Mouse (Mus musculus) stomach, postnatal 0 days (tissue): ENCODE data around the gene Ptpro. TPM values are rescaled to one million over a fixed set of nuclear protein-coding genes. Genes with fewer than 3 reads are reported as not detected.
A peak's percentile ranks its signal among the peaks of the same experiment; 100 is the strongest.

Experiments
- ATAC-seq: fragments of 200-750 bp; cut with Nextera tagmentation; 2 replicates; pipeline ENCODE4 v1.8.0; 2017; ENCODE audit not compliant: low FRiP score, low TSS enrichment
- DNase-seq: peaks from one replicate; pipeline ENCODE4 v3.0.0-alpha.2; 2016; ENCODE audit warnings: low spot score
- H3K27ac ChIP-seq: fragments of 300-500 bp; sonication (generic); replicated peaks from 2 replicates; pipeline ENCODE4 v1.5.1; 2014; ENCODE audit warnings: mild to moderate bottlenecking, control low read depth
- H3K27me3 ChIP-seq: fragments of 300-500 bp; sonication (generic); 2 replicates; pipeline ENCODE4 v1.6.1; 2014; ENCODE audit warnings: low read length; ENCODE audit not compliant: control insufficient read depth, insufficient read depth
- H3K36me3 ChIP-seq: fragments of 300-500 bp; sonication (generic); 2 replicates; pipeline ENCODE4 v1.6.1; 2014; ENCODE audit warnings: low read length, mixed read lengths; ENCODE audit not compliant: control insufficient read depth, insufficient read depth
- H3K4me1 ChIP-seq: fragments of 300-500 bp; sonication (generic); replicated peaks from 2 replicates; pipeline ENCODE4 v1.6.1; 2014; ENCODE audit warnings: antibody characterized with exemption; ENCODE audit not compliant: control insufficient read depth, insufficient read depth
- H3K4me2 ChIP-seq: fragments of 300-500 bp; sonication (generic); replicated peaks from 2 replicates; pipeline ENCODE4 v1.6.1; 2014; ENCODE audit warnings: low read depth, mild to moderate bottlenecking, control low read depth, moderate library complexity
- H3K4me3 ChIP-seq: fragments of 300-500 bp; sonication (generic); 2 replicates; pipeline ENCODE4 v1.5.1; 2014; ENCODE audit warnings: low read depth, low read length, control low read depth
- H3K9ac ChIP-seq: fragments of 300-500 bp; sonication (generic); 2 replicates; pipeline ENCODE4 v1.6.1; 2014; ENCODE audit warnings: mild to moderate bottlenecking, low read length, control low read depth, mixed read lengths
- H3K9me3 ChIP-seq: fragments of 300-500 bp; sonication (generic); 2 replicates; pipeline ENCODE4 v1.6.1; 2016; ENCODE audit warnings: low read length; ENCODE audit not compliant: control insufficient read depth
- CTCF ChIP-seq: IDR thresholded peaks from 2 replicates; pipeline ENCODE4 v1.5.1; 2016; ENCODE audit warnings: antibody characterized with exemption, low read depth, mild to moderate bottlenecking, moderate library complexity
- EP300 ChIP-seq: optimal IDR thresholded peaks from 2 replicates; pipeline ENCODE3; 2016; ENCODE audit warnings: antibody characterized with exemption
- WGBS: fragments of 180-500 bp; shearing (Covaris S2); extraction: QIAGEN DNeasy Blood & Tissue Kit; methylation state at CpG from one replicate; pipeline ENCODE4 v1.1.7; 2014; 5-methylcytosine and 5-hydroxymethylcytosine counted together
- polyA plus RNA-seq: library from polyadenylated mRNA; unstranded; fragments of >200 nt; fragmentation: Nextera tagmentation; extraction: Ambion mirVana; gene quantifications from 2 replicates; pipeline ENCODE4 v1.2.1, GENCODE M21; 2015

The Ptpro gene
- 2.1 and 2.4 TPM in 2 replicates for polyA plus RNA-seq

DNA sequence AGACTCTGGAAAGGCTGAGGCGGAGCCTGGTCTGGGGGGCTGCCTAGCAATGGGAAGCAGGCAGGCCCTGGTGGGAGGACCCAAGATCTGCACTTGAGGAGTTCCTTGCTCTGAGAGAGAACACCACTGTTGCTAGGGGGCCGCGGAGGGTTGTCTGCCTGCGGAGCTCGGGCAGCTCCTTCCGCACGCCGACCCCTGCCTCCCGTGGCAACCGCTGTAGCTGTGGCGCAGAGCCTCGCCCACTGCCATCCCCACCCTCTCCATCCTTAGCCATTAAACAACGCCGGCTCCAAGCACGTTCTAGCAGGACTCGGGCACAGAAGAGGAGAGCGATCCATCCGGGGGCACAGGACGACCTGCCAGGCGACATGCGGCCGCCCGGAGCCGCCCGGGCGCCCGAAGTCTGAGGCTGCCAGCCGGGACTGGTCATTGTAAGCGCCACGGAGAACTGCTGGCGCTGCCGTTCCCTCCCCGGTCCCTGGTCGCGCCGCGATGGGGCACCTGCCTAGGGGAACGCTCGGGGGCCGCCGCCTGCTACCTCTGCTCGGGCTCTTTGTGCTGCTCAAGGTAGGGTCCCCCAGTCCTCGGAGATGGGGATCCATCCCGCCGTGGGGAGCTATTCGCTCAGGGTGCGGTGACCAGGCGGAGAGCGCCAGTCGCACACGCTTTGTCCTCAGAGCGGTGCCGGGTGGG is at the start of gene Ptpro:
Ptpro (plus strand) TSS at position 126 of the 693 bp plus-strand sequence.
- Histone ChIP-seq H3K36me3 (no peaks in the 10 kb centered on the region), H3K27ac (no peak within 1 kb of the TSS), H3K4me3 (peak within 1 kb of the TSS; percentile 35), H3K9ac (no peak within 1 kb of the TSS), H3K4me2 (peak within 1 kb of the TSS; percentile 62), H3K27me3 (peaks cover 9% of the 10 kb centered on the region; the same call in 1 of the 2 replicates), H3K9me3 (no peaks in the 10 kb centered on the region), H3K4me1 (no peaks in the 10 kb centered on the region)
- ATAC-seq: no peak
- peak; percentile 20 for DNase-seq
- TF ChIP-seq EP300 (no peak), CTCF (no peak)
- 1% methylated on average over 52 of the region's 53 CpGs for WGBS

DNA sequence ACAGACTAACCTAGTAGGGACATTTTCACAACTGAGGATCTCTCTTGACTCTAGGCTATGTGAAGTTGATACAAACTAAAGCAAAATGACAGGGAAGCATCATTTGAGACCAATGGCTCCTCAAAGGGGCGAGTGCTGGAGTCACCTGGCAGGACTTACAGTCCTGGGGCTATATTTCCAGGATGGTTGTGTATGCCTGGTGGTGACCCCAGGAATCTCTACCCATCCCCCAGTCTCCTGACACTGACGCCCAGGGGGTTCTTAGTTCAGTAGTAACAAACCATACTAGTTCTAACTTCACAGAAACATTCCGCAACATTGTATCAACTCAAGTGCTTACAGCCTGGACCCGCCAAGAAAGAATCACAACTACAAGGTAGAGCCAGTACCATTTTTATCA is 49.5 kb upstream of the Ptpro start:
- Histone ChIP-seq H3K36me3 (no peaks in the 10 kb centered on the region), H3K27ac (no peak overlapping the region), H3K4me2 (no peak overlapping the region), H3K4me3 (no peak overlapping the region), H3K9me3 (no peaks in the 10 kb centered on the region), H3K9ac (no peak overlapping the region), H3K27me3 (no peaks in the 10 kb centered on the region), H3K4me1 (no peaks in the 10 kb centered on the region)
- 79% methylated on average over 4 of the region's 4 CpGs for WGBS
- TF ChIP-seq EP300 (no peak), CTCF (no peak)
- ATAC-seq (no peak), DNase-seq (no peak)

DNA sequence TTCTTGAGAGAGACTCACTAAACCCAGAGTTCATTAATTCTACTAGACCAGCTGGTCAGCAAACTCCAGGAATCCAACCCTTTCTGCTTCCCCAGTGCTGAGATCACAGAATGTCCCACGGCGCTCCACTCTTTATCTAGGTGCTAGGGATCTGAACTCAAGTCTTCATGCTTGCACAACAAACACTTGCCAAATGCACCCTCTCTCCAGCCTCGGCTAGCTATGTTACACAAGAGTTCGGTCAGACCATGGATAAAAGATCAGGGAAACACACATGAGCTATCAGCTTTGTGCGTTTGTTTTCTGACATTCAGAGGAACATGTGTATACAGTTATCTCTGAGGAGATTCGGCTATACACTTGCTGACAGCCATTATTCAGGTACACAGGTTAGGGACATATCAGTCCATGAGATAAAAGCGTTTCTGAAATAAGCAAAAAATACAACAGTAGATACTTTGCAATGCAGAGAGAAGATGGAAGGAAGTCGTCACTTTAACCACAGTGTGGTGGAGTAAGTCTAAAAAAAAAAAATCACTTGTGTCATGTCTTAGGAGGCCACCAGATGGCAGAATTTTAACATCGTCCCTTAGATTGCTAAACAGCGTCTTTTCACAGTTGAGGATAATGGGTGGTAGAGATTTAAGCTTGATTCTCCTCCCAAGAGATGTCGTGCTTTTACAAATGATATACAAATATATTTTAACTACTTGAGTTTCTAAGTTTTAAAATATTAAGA is 46.3 kb upstream of the Ptpro start:
- H3K9me3 ChIP-seq: no peaks in the 10 kb centered on the region
- ATAC-seq (no peak), DNase-seq (peak; percentile 12)
- H3K27ac ChIP-seq: no peak overlapping the region
- TF ChIP-seq CTCF: peak; percentile 82
- TF ChIP-seq EP300: no peak
- no peaks in the 10 kb centered on the region for H3K27me3 ChIP-seq
- no peak overlapping the region for H3K9ac ChIP-seq
- H3K36me3 ChIP-seq: no peaks in the 10 kb centered on the region
- WGBS: 47% methylated on average over 11 of the region's 11 CpGs
- H3K4me2 ChIP-seq: no peak overlapping the region
- H3K4me1 ChIP-seq: no peaks in the 10 kb centered on the region
- no peak overlapping the region for H3K4me3 ChIP-seq

DNA sequence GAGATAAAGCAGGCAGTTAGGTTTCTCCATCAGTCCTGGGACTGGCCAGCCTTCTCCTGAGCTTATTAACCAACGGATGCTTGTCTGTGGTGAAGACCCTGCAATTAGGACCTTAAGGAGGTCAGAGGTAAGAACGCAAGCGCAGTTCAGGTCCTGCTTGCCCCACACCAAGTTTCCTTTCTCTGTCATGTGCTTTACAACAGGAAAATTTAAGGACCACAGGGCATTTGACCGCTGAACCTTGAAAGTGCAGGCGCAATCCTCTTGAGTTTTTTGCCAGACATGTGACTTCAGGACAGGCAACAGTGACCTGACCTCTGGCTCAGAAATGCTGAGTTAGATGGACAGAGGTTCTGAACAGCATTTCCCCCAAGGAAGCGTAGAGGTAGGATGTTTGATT is 45.0 kb upstream of the Ptpro start:
- no peaks in the 10 kb centered on the region for H3K4me1 ChIP-seq
- H3K9me3 ChIP-seq: no peaks in the 10 kb centered on the region
- no peak overlapping the region for H3K27ac ChIP-seq
- H3K4me2 ChIP-seq: no peak overlapping the region
- TF ChIP-seq EP300 (no peak), CTCF (no peak)
- 98% methylated on average over 6 of the region's 6 CpGs for WGBS
- no peak for ATAC-seq
- H3K36me3 ChIP-seq: no peaks in the 10 kb centered on the region
- H3K9ac ChIP-seq: no peak overlapping the region
- peak; percentile 6 for DNase-seq
- H3K27me3 ChIP-seq: no peaks in the 10 kb centered on the region
- H3K4me3 ChIP-seq: no peak overlapping the region

DNA sequence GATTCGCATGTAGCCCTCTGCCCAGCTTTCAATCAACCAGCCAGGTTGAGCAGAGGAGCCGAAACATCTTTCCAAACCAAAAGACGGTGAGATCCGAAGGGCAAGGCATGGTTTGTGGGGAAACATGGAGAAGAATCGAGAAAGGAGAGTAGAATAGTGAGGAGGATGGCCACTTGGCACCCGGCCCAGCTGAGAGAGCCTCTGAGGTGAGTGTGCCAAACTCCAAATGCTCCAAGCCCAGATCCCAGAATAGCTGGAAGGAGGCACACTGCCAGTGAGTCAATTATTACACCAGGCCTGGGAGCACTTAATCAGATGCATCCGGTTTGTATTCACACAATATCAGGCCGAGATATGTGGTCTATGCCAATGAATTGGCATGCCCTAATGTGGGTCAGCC is 42.1 kb upstream of the Ptpro start:
- 67% methylated on average over 8 of the region's 8 CpGs for WGBS
- DNase-seq (peak; percentile 32), ATAC-seq (0 out of 2 replicates have a peak, but pooled peaks have one; percentile 24)
- Histone ChIP-seq H3K4me2 (no peak overlapping the region), H3K36me3 (no peaks in the 10 kb centered on the region), H3K9me3 (no peaks in the 10 kb centered on the region), H3K27ac (no peak overlapping the region), H3K4me3 (no peak overlapping the region), H3K4me1 (no peaks in the 10 kb centered on the region), H3K9ac (no peak overlapping the region), H3K27me3 (no peaks in the 10 kb centered on the region)
- TF ChIP-seq EP300: no peak
- no peak for TF ChIP-seq CTCF

DNA sequence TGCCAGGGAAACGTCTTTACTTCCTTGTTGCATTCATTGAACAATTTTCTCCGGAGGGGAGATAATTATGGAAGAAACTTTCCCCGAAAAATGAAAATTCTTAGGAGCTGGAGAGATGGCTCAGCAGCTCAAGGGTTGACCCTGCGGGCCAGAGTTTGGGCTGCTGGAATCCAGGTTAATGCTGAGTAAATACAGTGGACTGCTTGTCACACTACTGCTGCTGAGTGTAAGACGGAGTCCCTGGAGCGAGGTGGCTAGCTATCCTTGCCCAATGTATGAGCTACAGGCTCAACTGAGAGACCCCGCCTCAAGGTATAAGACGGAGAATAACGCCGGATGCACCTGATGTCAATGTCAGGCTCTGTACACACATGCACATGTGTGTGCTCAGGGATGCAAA is 41.1 kb upstream of the Ptpro start:
- Histone ChIP-seq H3K9ac (no peak overlapping the region), H3K36me3 (no peaks in the 10 kb centered on the region), H3K4me2 (no peak overlapping the region), H3K4me3 (no peak overlapping the region), H3K9me3 (no peaks in the 10 kb centered on the region), H3K4me1 (no peaks in the 10 kb centered on the region), H3K27ac (no peak overlapping the region), H3K27me3 (no peaks in the 10 kb centered on the region)
- TF ChIP-seq EP300 (no peak), CTCF (no peak)
- ATAC-seq (no peak), DNase-seq (no peak)
- WGBS: 89% methylated on average over 10 of the region's 10 CpGs
